Mouse (Mus musculus) heart, adult 2 months (tissue): Measurements from ENCODE around the gene Ntf5.

ENCODE experiments used
- CTCF ChIP-seq: fragments of 200-600 bp; IDR thresholded peaks from 2 replicates; pipeline ENCODE4 v1.8.1; 2022; ENCODE audit warnings: antibody characterized with exemption, mild to moderate bottlenecking, moderate library complexity
- EP300 ChIP-seq: fragments of 200-500 bp; IDR thresholded peaks from 2 replicates; pipeline ENCODE4 v1.6.1; 2011; ENCODE audit warnings: low read depth, low read length, control low read depth; ENCODE audit not compliant: insufficient read depth
- POLR2A ChIP-seq: fragments of 200-500 bp; IDR thresholded peaks from 2 replicates; pipeline ENCODE4 v1.6.1; 2011; ENCODE audit warnings: mild to moderate bottlenecking, low read depth, low read length, control low read depth; ENCODE audit not compliant: insufficient read depth

DNA sequence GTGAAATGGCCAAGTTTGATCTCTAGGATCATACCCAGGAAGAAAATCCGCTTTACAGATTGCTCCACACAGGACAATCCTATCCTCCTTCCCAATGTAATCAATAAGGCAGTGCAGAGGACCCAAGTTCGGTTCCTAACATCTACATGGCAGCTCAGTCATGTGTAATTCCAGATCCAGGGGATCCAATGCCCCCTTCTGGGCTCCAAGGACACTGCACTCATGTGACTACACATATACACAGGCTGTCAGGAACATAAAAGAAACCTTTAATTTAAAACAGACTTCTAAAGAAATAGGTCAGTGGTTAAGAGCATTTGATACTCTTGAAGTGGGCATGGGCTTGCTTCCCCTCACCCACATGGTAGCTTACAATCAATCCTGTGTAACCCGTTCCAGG, 27.4 kb upstream of the Ntf5 start:
- no peak for TF ChIP-seq POLR2A
- peak; percentile 30; the same call in 1 of the 2 replicates for TF ChIP-seq CTCF
- no peak for TF ChIP-seq EP300
